Mouse (Mus musculus) embryonic fibroblast, embryonic 13.5 days (primary cell): ENCODE results near the gene Vwa3b.

Experiments
- CTCF ChIP-seq: IDR thresholded peaks from 2 replicates; pipeline ENCODE4 v1.5.1; 2011; ENCODE audit warnings: mild to moderate bottlenecking, control low read depth, low read length, moderate library complexity, borderline replicate concordance; ENCODE audit not compliant: insufficient read depth
- POLR2A ChIP-seq: IDR thresholded peaks from 2 replicates; pipeline ENCODE4 v1.6.1; 2011; ENCODE audit warnings: low read depth, mild to moderate bottlenecking, control low read depth, low read length, moderate library complexity

- no peak for TF ChIP-seq CTCF
- TF ChIP-seq POLR2A = no peak
These were observed 106.0 kb downstream of the Vwa3b start for GRCm38 (mm10) chr1:37132433-37132832.
